Mouse (Mus musculus) adrenal gland, postnatal 36 days (tissue): ENCODE data around the gene Gm10717. TPM values are rescaled to one million over a fixed set of nuclear protein-coding genes. Genes with fewer than 3 reads are reported as not detected.
"Not testable (repeated sequence)": the region's sequence is repeated elsewhere in the genome, so short reads cannot be mapped to it uniquely, and the experiment has no call there.

Experiments
- DNase-seq, 2 experiments: peaks; one replicate each; pipeline ENCODE4 v3.0.0; 2021; ENCODE audit warnings: mixed read lengths in 1 of 2
- microRNA-seq: library from miRNA; unstranded; fragments of <30 nt; microRNA quantifications from one replicate; pipeline ENCODE4 v1.2.0, GENCODE M21; 2021
- total RNA-seq, 2 experiments: library from RNA; stranded (reverse); gene quantifications; 2 replicates each; pipeline ENCODE4 v1.2.3; 2021

Gm10717 gene
- total RNA-seq, 2 experiments from 2014 or later, result 0.59 to 1.7 TPM

GRCm38 (mm10) chr9:3023985-3024648 lies 1.1 kb upstream of the Gm10717 start:
- not testable (repeated sequence) for DNase-seq

GRCm38 (mm10) chr9:3025653-3026052 lies 436 bp downstream of the Gm10717 start:
- DNase-seq, result peak in 1 of 2 experiments; percentile 36

GRCm38 (mm10) chr9:3026136-3026535 lies 919 bp downstream of the Gm10717 start:
- not testable (repeated sequence) for DNase-seq

- not testable (repeated sequence) for DNase-seq
These were observed 1.5 kb downstream of the Gm10717 start for GRCm38 (mm10) chr9:3026741-3027140.

- DNase-seq, result not testable (repeated sequence)
These were observed 2.0 kb downstream of the Gm10717 start for GRCm38 (mm10) chr9:3027200-3027599.

- not testable (repeated sequence) for DNase-seq
These were observed 4.2 kb downstream of the Gm10717 start for GRCm38 (mm10) chr9:3029276-3030000.

- DNase-seq, result peak in 1 of 2 experiments; percentile 10
These were observed 5.6 kb downstream of the Gm10717 start for GRCm38 (mm10) chr9:3030677-3031318.

- not testable (repeated sequence) for DNase-seq
These were observed 9.1 kb downstream of the Gm10717 start, which contains the start of gene Gm17535 for GRCm38 (mm10) chr9:3034299-3034698. TSS of gene Gm17535 (plus strand) at chr9:3034599.

- DNase-seq, result not testable (repeated sequence)
These were observed 11.4 kb downstream of the Gm10717 start, which contains the start of gene Gm10715 for GRCm38 (mm10) chr9:3036577-3036976. TSS of gene Gm10715 (plus strand) at chr9:3036877.

- not testable (repeated sequence) for DNase-seq
These were observed 12.9 kb downstream of the Gm10717 start for GRCm38 (mm10) chr9:3038161-3038560.

Small RNAs within 50 kb of the gene (microRNA-seq; reads per million reads assigned to microRNA genes)
- not detected for gene Mir101c

Other genes with a start within 250 kb of the Gm10717 start
- not detected for gene Gm10722, start 24.5 kb upstream of the Gm10717 start, total RNA-seq
- not detected for gene Gm11168, start 22.1 kb upstream of the Gm10717 start, total RNA-seq
- 1 to 10 TPM in 1 of 2 experiments, under 1 TPM in 1; 0.49 to 1.6 TPM for gene Gm10721, start 12.3 kb upstream of the Gm10717 start, total RNA-seq
- gene Gm10720, start 9.8 kb upstream of the Gm10717 start, total RNA-seq, result not detected
- 1 to 10 TPM; 3.0 to 4.3 TPM for gene Gm10719, start 8.0 kb upstream of the Gm10717 start, total RNA-seq
- gene Gm10718, start 1.9 kb upstream of the Gm10717 start, total RNA-seq, result 1 to 10 TPM; 3.0 to 4.0 TPM
- gene Gm17535, start 9.2 kb downstream of the Gm10717 start, total RNA-seq, result not detected
- not detected for gene Gm10715, start 11.5 kb downstream of the Gm10717 start, total RNA-seq